Mouse (Mus musculus) splenic B cell, adult 2 months (primary cell): ENCODE measurements around the gene Kpna2.

Experiments used
- DNase-seq: peaks from one replicate; pipeline ENCODE4 v3.0.0-alpha.2; 2011; ENCODE audit warnings: low read depth, low spot score
- H3K27me3 ChIP-seq: 2 replicates; pipeline ENCODE4 v1.6.1; 2012; ENCODE audit warnings: mild to moderate bottlenecking, low read length, moderate library complexity, mixed read lengths; ENCODE audit not compliant: control insufficient read depth, poor library complexity, insufficient read depth, severe bottlenecking
- H3K36me3 ChIP-seq: 2 replicates; pipeline ENCODE4 v1.6.1; 2012; ENCODE audit warnings: mild to moderate bottlenecking, low read length, moderate library complexity, mixed read lengths; ENCODE audit not compliant: control insufficient read depth, poor library complexity, insufficient read depth, severe bottlenecking

Gene Kpna2

GRCm38 (mm10) chr11:106999151-106999948 is at the start of gene Kpna2:
Gene Kpna2, minus strand, starts transcription at chr11:106999541.
- DNase-seq: peak; percentile 96

GRCm38 (mm10) chr11:107046766-107047620 is 47.7 kb upstream of the Kpna2 start:
- no peak for DNase-seq
- Histone ChIP-seq H3K27me3 (no peaks in the 10 kb centered on the region), H3K36me3 (peaks cover 24% of the 10 kb centered on the region)

More at GRCm38 (mm10) chr11:106999151-106999948, at the start of gene Kpna2:
- Histone ChIP-seq H3K36me3 (peaks cover 2% of the 10 kb centered on the region; the same call in 1 of the 2 replicates), H3K27me3 (no peaks in the 10 kb centered on the region)

- DNase-seq: no peak
- peaks cover 27% of the 10 kb centered on the region for H3K36me3 ChIP-seq
Observed at GRCm38 (mm10) chr11:107045546-107045945, 46.2 kb upstream of the Kpna2 start.

GRCm38 (mm10) chr11:107044321-107044720 is 45.0 kb upstream of the Kpna2 start:
- H3K27me3 ChIP-seq: no peaks in the 10 kb centered on the region
- DNase-seq: peak; percentile 88
- peaks cover 27% of the 10 kb centered on the region for H3K36me3 ChIP-seq

More at GRCm38 (mm10) chr11:107045546-107045945, 46.2 kb upstream of the Kpna2 start:
- H3K27me3 ChIP-seq: no peaks in the 10 kb centered on the region

- no peak for DNase-seq
- H3K36me3 ChIP-seq: peaks cover 27% of the 10 kb centered on the region
- no peaks in the 10 kb centered on the region for H3K27me3 ChIP-seq
Observed at GRCm38 (mm10) chr11:107043361-107043760, 44.0 kb upstream of the Kpna2 start.

- DNase-seq: no peak
- H3K36me3 ChIP-seq: peaks cover 15% of the 10 kb centered on the region
- no peaks in the 10 kb centered on the region for H3K27me3 ChIP-seq
Observed at GRCm38 (mm10) chr11:107041396-107041795, 42.1 kb upstream of the Kpna2 start.

GRCm38 (mm10) chr11:107039417-107039816 is 40.1 kb upstream of the Kpna2 start:
- H3K36me3 ChIP-seq: peaks cover 17% of the 10 kb centered on the region
- no peaks in the 10 kb centered on the region for H3K27me3 ChIP-seq
- DNase-seq: no peak

- H3K36me3 ChIP-seq: peaks cover 3% of the 10 kb centered on the region; the same call in 1 of the 2 replicates
- no peak for DNase-seq
- H3K27me3 ChIP-seq: no peaks in the 10 kb centered on the region
Observed at GRCm38 (mm10) chr11:107034085-107034810, 34.9 kb upstream of the Kpna2 start.

GRCm38 (mm10) chr11:107031635-107032034 is 32.3 kb upstream of the Kpna2 start:
- no peak for DNase-seq
- H3K36me3 ChIP-seq: peaks cover 3% of the 10 kb centered on the region; the same call in 1 of the 2 replicates
- H3K27me3 ChIP-seq: no peaks in the 10 kb centered on the region

- Histone ChIP-seq H3K27me3 (no peaks in the 10 kb centered on the region), H3K36me3 (no peaks in the 10 kb centered on the region)
- peak; percentile 43 for DNase-seq
Observed at GRCm38 (mm10) chr11:107029536-107029935, 30.2 kb upstream of the Kpna2 start.

GRCm38 (mm10) chr11:107028754-107029153 is 29.4 kb upstream of the Kpna2 start:
- DNase-seq: no peak
- H3K36me3 ChIP-seq: no peaks in the 10 kb centered on the region
- no peaks in the 10 kb centered on the region for H3K27me3 ChIP-seq

- no peak for DNase-seq
- H3K27me3 ChIP-seq: no peaks in the 10 kb centered on the region
- H3K36me3 ChIP-seq: no peaks in the 10 kb centered on the region
Observed at GRCm38 (mm10) chr11:107028275-107028618, 28.9 kb upstream of the Kpna2 start.

- no peaks in the 10 kb centered on the region; the same call in 1 of the 2 replicates for H3K27me3 ChIP-seq
- H3K36me3 ChIP-seq: no peaks in the 10 kb centered on the region
- DNase-seq: peak; percentile 90
Observed at GRCm38 (mm10) chr11:107027431-107028274, 28.3 kb upstream of the Kpna2 start.
